Mouse (Mus musculus) left cerebral cortex, adult 11 months (tissue): ENCODE data around the gene Get4.
A peak's percentile ranks its signal among the peaks of the same experiment; 100 is the strongest.

Source experiments
- DNase-seq: peaks from one replicate; pipeline ENCODE4 v3.0.0; 2022; ENCODE audit warnings: low spot score

Get4 gene

GRCm38 (mm10) chr5:139317751-139318504 is 65.8 kb downstream of the Get4 start:
- DNase-seq, result peak; percentile 49
